Mouse (Mus musculus) bone marrow, adult 2 months (tissue): ENCODE data around the gene Ufsp1. TPM values are rescaled to one million over a fixed set of nuclear protein-coding genes. Genes with fewer than 3 reads are reported as not detected.

Experiments
- H3K27ac ChIP-seq: fragments of 200-500 bp; 2 replicates; pipeline ENCODE4 v1.5.1; 2012; ENCODE audit warnings: low read depth, mild to moderate bottlenecking, control low read depth, inconsistent platforms, low read length; ENCODE audit not compliant: control insufficient read depth, poor library complexity, insufficient read depth
- H3K4me1 ChIP-seq: fragments of 200-500 bp; 2 replicates; pipeline ENCODE4 v1.6.1; 2011; ENCODE audit warnings: low read length; ENCODE audit not compliant: control insufficient read depth, insufficient read depth
- H3K4me3 ChIP-seq: fragments of 200-500 bp; replicated peaks from 2 replicates; pipeline ENCODE3; 2011; ENCODE audit warnings: mild to moderate bottlenecking, low read depth, low read length, control low read depth; ENCODE audit not compliant: control insufficient read depth
- CTCF ChIP-seq: fragments of 200-500 bp; IDR thresholded peaks from 2 replicates; pipeline ENCODE4 v1.5.1; 2011; ENCODE audit warnings: low read length, control low read depth; ENCODE audit not compliant: control insufficient read depth, insufficient read depth
- POLR2A ChIP-seq: fragments of 200-500 bp; IDR thresholded peaks from 2 replicates; pipeline ENCODE4 v1.6.1; 2011; ENCODE audit warnings: low read depth, mild to moderate bottlenecking, control low read depth, low read length, borderline replicate concordance; ENCODE audit not compliant: control insufficient read depth
- whole genome bisulfite sequencing: fragments of 180-500 bp; shearing (Covaris S2); methylation state at CpG from one replicate; pipeline ENCODE4 v1.1.7; 2018; 5-methylcytosine and 5-hydroxymethylcytosine counted together
- polyA plus RNA-seq: library from polyadenylated mRNA; stranded (reverse); fragments of >200 nt; gene quantifications from 2 replicates; pipeline ENCODE4 v1.2.4, GENCODE M21; 2011; ENCODE audit warnings: low replicate concordance; ENCODE audit not compliant: missing spikeins, insufficient read depth, insufficient read length

The Ufsp1 gene
- polyA plus RNA-seq, 1 experiment, result 131 TPM

- no peak overlapping the region for H3K4me3 ChIP-seq
- TF ChIP-seq POLR2A, result no peak
- H3K27ac ChIP-seq, result no peak overlapping the region
- 33% methylated on average over 7 of the region's 7 CpGs for WGBS
- no peaks in the 10 kb centered on the region; the same call in 1 of the 2 replicates for H3K4me1 ChIP-seq
These were observed 8.4 kb upstream of the Ufsp1 start for GRCm38 (mm10) chr5:137285986-137286385.

DNA sequence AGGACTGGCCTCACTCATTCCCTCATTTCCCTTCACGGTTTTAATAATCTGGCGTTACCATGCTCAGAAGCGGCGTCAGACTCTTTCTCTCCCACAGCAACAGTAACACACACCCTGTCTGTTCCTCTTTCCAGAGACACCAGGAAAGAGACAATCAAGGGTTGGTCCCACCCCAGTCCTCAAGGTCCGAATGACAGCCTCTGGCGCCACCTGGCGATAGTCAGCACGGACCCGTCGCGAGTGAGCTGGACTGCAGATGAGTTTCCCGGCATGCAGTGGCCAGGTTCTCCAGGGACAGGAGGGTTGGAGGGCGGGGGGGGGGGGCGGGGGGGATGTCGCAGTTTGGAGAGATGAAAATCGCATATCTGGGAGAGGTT is 7.8 kb upstream of the Ufsp1 start:
- H3K27ac ChIP-seq, result no peak overlapping the region
- H3K4me1 ChIP-seq, result no peaks in the 10 kb centered on the region; the same call in 1 of the 2 replicates
- WGBS, result under 1% methylated on average over 14 of the region's 16 CpGs
- H3K4me3 ChIP-seq, result peak overlapping the region; percentile 63
- TF ChIP-seq CTCF (peak; percentile 100), POLR2A (no peak)

- Histone ChIP-seq H3K4me3 (peak within 1 kb of the TSS; percentile 63), H3K27ac (peak within 1 kb of the TSS; percentile 80), H3K4me1 (no peaks in the 10 kb centered on the region; the same call in 1 of the 2 replicates)
- no peak for TF ChIP-seq CTCF
- 6% methylated on average over 40 of the region's 40 CpGs for WGBS
These were observed 7.1 kb upstream of the Ufsp1 start, which contains the start of gene Ache for GRCm38 (mm10) chr5:137287032-137287952. Ache (plus strand) TSS chr5:137287519.

GRCm38 (mm10) chr5:137287953-137288743 is 6.3 kb upstream of the Ufsp1 start:
- 1% methylated on average over 60 of the region's 65 CpGs for WGBS
- peak overlapping the region; percentile 63 for H3K4me3 ChIP-seq
- H3K4me1 ChIP-seq, result no peaks in the 10 kb centered on the region; the same call in 1 of the 2 replicates
- TF ChIP-seq CTCF (no peak), POLR2A (0 out of 2 replicates have a peak, but pooled peaks have one; percentile 33)
- H3K27ac ChIP-seq, result peak overlapping the region; percentile 80

GRCm38 (mm10) chr5:137288999-137289470 is 5.4 kb upstream of the Ufsp1 start:
- TF ChIP-seq POLR2A, result peak; percentile 44; the same call in 1 of the 2 replicates
- TF ChIP-seq CTCF, result peak; percentile 33; the same call in 1 of the 2 replicates
- 3% methylated on average over 25 of the region's 25 CpGs for WGBS
- Histone ChIP-seq H3K4me3 (peak overlapping the region; percentile 51), H3K27ac (peak overlapping the region; percentile 97), H3K4me1 (no peaks in the 10 kb centered on the region; the same call in 1 of the 2 replicates)

DNA sequence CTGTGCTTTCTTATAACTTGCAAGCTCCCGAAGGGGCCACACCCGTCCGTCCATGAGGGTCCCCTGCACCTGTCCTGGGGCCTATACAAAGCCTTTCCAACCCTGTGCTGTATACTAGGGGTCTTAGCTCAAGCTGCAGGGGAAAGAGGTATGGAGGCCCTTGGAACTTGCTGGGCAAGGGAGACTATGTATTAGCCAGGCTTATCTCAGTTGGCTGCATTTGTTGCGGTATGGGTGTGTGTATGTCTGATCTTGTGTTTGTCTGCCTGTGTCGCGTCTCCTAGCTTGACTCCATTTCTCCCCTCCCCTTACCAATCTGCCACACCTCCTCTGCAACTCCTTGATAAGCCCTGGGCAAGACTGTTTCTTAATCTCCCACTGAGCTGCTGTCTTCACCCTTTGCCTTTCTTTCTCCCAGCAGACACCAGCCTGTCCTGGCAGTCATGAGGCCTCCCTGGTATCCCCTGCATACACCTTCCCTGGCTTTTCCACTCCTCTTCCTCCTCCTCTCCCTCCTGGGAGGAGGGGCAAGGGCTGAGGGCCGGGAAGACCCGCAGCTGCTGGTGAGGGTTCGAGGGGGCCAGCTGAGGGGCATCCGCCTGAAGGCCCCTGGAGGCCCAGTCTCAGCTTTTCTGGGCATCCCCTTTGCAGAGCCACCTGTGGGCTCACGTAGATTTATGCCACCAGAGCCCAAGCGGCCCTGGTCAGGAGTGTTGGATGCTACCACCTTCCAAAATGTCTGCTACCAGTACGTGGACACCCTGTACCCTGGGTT is 4.7 kb upstream of the Ufsp1 start:
- Histone ChIP-seq H3K27ac (peak overlapping the region; percentile 97), H3K4me3 (peak overlapping the region; percentile 51), H3K4me1 (no peaks in the 10 kb centered on the region; the same call in 1 of the 2 replicates)
- 50% methylated on average over 13 of the region's 13 CpGs for WGBS
- TF ChIP-seq POLR2A, result peak; percentile 69
- no peak for TF ChIP-seq CTCF

DNA sequence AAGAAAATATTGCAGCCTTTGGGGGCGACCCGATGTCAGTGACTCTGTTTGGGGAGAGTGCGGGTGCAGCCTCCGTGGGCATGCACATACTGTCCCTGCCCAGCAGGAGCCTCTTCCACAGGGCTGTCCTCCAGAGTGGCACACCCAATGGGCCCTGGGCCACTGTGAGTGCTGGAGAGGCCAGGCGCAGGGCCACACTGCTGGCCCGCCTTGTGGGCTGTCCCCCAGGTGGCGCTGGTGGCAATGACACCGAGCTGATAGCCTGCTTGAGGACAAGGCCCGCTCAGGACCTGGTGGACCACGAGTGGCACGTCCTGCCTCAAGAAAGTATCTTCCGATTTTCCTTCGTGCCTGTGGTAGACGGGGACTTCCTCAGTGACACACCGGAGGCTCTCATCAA is 3.8 kb upstream of the Ufsp1 start:
- 15% methylated on average over 15 of the region's 15 CpGs for WGBS
- peak; percentile 94; the same call in 1 of the 2 replicates for TF ChIP-seq POLR2A
- TF ChIP-seq CTCF, result peak; percentile 80
- no peaks in the 10 kb centered on the region; the same call in 1 of the 2 replicates for H3K4me1 ChIP-seq
- peak overlapping the region; percentile 51 for H3K4me3 ChIP-seq
- peak overlapping the region; percentile 93 for H3K27ac ChIP-seq
